Mouse (Mus musculus) liver, adult 2 months (tissue): ENCODE measurements around the gene 1700003E16Rik. TPM values are rescaled to one million over a fixed set of nuclear protein-coding genes. Genes with fewer than 3 reads are reported as not detected.

Experiments
- DNase-seq: peaks from one replicate; pipeline ENCODE4 v3.0.0-alpha.2; 2011; ENCODE audit warnings: low read depth, low spot score; ENCODE audit errors: extremely low read depth
- H3K27ac ChIP-seq: fragments of 200-500 bp; replicated peaks from 2 replicates; pipeline ENCODE4 v1.5.1; 2012; ENCODE audit warnings: low read depth, mild to moderate bottlenecking, control low read depth, inconsistent platforms, low read length; ENCODE audit not compliant: insufficient read depth
- H3K27me3 ChIP-seq: fragments of 200-500 bp; 2 replicates; pipeline ENCODE4 v1.6.1; 2012; ENCODE audit warnings: mild to moderate bottlenecking, moderate library complexity, low read length, inconsistent platforms; ENCODE audit not compliant: control insufficient read depth, insufficient read depth
- H3K36me3 ChIP-seq: fragments of 200-500 bp; 2 replicates; pipeline ENCODE4 v1.6.1; 2012; ENCODE audit warnings: low read length, inconsistent platforms; ENCODE audit not compliant: control insufficient read depth, insufficient read depth
- H3K4me1 ChIP-seq: fragments of 200-500 bp; 2 replicates; pipeline ENCODE4 v1.6.1; 2011; ENCODE audit warnings: low read length; ENCODE audit not compliant: control insufficient read depth, insufficient read depth
- H3K4me3 ChIP-seq: fragments of 200-500 bp; 2 replicates; pipeline ENCODE4 v1.5.1; 2011; ENCODE audit warnings: low read depth, mild to moderate bottlenecking, control low read depth, low read length, moderate library complexity; ENCODE audit not compliant: insufficient read depth
- H3K79me2 ChIP-seq: fragments of 200-500 bp; 2 replicates; pipeline ENCODE4 v1.6.1; 2012; ENCODE audit warnings: inconsistent platforms, mild to moderate bottlenecking, low read length, moderate library complexity; ENCODE audit not compliant: control insufficient read depth, insufficient read depth
- H3K9ac ChIP-seq: fragments of 200-500 bp; 2 replicates; pipeline ENCODE4 v1.6.1; 2012; ENCODE audit warnings: low read depth, mild to moderate bottlenecking, control low read depth, inconsistent platforms, low read length
- CTCF ChIP-seq: fragments of 200-500 bp; IDR thresholded peaks from 2 replicates; pipeline ENCODE4 v1.5.1; 2011; ENCODE audit warnings: low read depth, low read length, control low read depth
- POLR2A ChIP-seq: fragments of 200-500 bp; IDR thresholded peaks from 2 replicates; pipeline ENCODE4 v1.6.1; 2011; ENCODE audit warnings: low read length, control low read depth; ENCODE audit not compliant: insufficient read depth; ENCODE audit errors: extremely low read depth
- WGBS: fragments of 180-500 bp; shearing (Covaris S2); methylation state at CpG from one replicate; pipeline ENCODE4 v1.1.7; 2018; 5-methylcytosine and 5-hydroxymethylcytosine counted together
- polyA plus RNA-seq: library from polyadenylated mRNA; depleted of rRNA; stranded (reverse); fragments of >200 nt; gene quantifications from 2 replicates; pipeline ENCODE4 v1.2.3, GENCODE M21; 2012
- total RNA-seq: library from RNA; depleted of rRNA; stranded (reverse); fragments of >200 nt; gene quantifications from 2 replicates; pipeline ENCODE4 v1.2.3, GENCODE M21; 2014

The 1700003E16Rik gene
- total and polyA plus RNA-seq, 2 experiments, result 0.09 to 0.22 TPM

DNA sequence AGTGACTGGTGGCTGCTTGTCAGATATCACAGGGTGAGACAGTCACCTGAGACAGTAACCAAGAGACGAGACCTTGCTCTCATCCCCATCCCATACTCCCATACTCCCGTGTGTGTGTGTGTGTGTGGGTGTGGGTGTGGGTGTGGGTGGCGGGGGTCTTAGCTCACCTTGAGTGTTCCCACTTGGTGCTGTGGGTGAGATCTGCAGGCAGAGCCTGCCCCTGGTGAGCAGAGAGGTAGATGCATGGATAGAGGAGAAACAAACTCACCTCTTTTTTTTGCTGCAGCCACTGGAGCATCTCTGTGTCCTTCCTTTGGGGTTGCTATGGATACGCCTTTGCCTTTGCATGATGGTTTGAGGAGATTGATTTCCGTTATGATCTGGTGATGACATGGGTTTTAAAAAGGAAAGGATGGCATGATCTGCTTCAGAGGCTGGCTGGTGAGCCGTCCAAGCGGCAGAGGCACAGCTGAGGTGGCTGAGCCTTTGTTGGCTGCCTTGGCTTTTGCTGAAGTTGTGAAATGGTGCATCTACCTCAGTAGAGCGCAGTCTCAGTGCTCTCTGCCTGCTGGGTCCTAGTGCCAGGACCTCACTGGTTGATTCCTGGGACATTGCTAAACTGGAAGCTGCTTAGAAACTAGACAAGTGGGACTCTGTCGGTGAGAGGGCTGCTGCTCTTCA is 16.2 kb downstream of the 1700003E16Rik start:
- Histone ChIP-seq H3K27me3 (no peaks in the 10 kb centered on the region), H3K4me1 (no peaks in the 10 kb centered on the region), H3K27ac (no peak overlapping the region), H3K9ac (no peak overlapping the region), H3K4me3 (no peak overlapping the region), H3K79me2 (peaks cover 30% of the 10 kb centered on the region), H3K36me3 (no peaks in the 10 kb centered on the region)
- 71% methylated on average over 9 of the region's 9 CpGs for WGBS
- TF ChIP-seq POLR2A, result no peak
- no peak for TF ChIP-seq CTCF
- DNase-seq, result no peak

DNA sequence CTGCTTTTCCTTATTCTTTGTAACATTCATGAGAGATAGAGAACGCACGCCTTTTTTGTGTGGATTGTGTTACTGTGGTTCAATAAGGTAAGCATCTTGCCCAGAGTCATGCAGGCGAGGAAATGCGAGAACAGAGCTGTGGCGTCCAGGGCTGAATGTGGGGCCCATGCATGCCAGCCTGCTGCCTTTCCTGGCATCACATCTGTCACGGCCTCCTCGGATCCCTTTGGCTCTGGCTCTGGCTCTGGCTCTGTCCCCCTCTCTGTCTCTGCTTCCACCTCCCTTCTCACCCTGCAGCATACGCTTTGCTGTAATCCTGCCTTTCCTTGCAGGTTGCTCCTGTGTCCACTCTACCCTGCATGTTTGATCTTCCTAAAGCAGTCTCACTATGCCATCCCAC is 19.8 kb downstream of the 1700003E16Rik start:
- 92% methylated on average over 8 of the region's 8 CpGs for WGBS
- Histone ChIP-seq H3K79me2 (peaks cover 20% of the 10 kb centered on the region), H3K4me3 (no peak overlapping the region), H3K36me3 (no peaks in the 10 kb centered on the region), H3K9ac (no peak overlapping the region), H3K27me3 (no peaks in the 10 kb centered on the region), H3K27ac (no peak overlapping the region), H3K4me1 (no peaks in the 10 kb centered on the region)
- TF ChIP-seq POLR2A (no peak), CTCF (no peak)
- no peak for DNase-seq

DNA sequence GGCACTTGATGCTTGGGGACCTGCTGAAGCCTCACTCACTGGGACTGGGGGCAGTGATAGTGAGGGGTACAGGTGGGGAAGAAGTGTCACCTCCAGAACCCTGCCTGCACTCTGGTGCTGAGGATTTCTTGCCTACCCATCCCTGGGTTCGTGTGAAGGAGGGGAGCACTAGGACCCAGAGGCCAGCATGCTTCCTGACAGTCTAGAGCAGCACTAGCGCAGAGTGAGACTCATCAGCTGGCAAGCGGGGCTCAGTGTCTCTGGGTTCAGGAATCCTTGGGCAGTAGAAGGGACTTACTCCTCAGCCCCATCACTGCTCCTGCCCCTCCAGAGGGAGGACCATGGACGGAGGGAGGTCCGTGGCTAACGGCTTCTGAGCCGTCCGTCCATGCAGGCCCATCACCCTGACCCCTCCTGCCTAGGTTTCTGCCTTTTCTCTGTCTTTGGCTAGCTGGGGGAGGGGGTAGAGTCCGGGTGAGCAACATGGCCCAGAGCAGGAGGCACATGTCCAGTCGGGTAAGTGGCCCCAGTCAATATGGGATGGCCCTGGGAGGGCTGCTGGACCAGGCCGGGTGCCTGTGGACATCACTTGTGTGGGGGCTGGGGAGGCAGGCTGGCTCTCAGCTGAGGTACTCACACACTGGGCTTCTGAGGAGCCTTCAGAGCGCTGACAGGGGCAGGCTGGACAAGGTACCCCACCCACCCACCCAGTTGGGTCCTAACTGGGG is 23.4 kb downstream of the 1700003E16Rik start:
- WGBS, result 72% methylated on average over 12 of the region's 12 CpGs
- no peaks in the 10 kb centered on the region for H3K4me1 ChIP-seq

DNA sequence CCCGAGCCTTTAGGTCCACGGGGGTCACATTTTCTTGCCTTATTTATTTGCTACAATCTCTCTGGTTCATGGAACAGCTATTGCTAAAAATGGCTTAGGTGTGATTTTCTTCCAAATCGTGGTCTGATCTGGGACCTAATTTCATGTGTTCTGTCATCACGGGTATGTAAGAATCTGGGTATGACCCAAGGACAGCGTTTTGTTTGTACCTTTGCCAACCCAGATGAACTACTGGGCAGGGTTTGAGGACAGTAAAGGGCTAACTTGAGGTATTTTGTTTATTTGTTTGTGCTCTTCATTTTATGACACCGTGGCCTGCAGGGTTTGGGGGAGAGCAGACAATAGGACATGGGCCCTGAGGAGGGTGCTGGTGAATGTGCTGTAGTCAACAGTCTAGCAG is 24.4 kb downstream of the 1700003E16Rik start:
- no peaks in the 10 kb centered on the region for H3K4me1 ChIP-seq
- H3K36me3 ChIP-seq, result no peaks in the 10 kb centered on the region
- no peak overlapping the region for H3K9ac ChIP-seq
- H3K27ac ChIP-seq, result no peak overlapping the region
- no peak for DNase-seq
- no peaks in the 10 kb centered on the region for H3K27me3 ChIP-seq
- 54% methylated on average over 6 of the region's 6 CpGs for WGBS
- no peak for TF ChIP-seq CTCF
- no peak for TF ChIP-seq POLR2A
- H3K4me3 ChIP-seq, result no peak overlapping the region
- H3K79me2 ChIP-seq, result peaks cover 9% of the 10 kb centered on the region; the same call in 1 of the 2 replicates

More for the DNA sequence above, 23.4 kb downstream of the 1700003E16Rik start:
- peaks cover 9% of the 10 kb centered on the region; the same call in 1 of the 2 replicates for H3K79me2 ChIP-seq
- no peak overlapping the region for H3K9ac ChIP-seq
- DNase-seq, result no peak
- H3K27me3 ChIP-seq, result no peaks in the 10 kb centered on the region
- no peaks in the 10 kb centered on the region for H3K36me3 ChIP-seq
- H3K27ac ChIP-seq, result no peak overlapping the region
- no peak for TF ChIP-seq CTCF
- TF ChIP-seq POLR2A, result no peak
- no peak overlapping the region for H3K4me3 ChIP-seq

DNA sequence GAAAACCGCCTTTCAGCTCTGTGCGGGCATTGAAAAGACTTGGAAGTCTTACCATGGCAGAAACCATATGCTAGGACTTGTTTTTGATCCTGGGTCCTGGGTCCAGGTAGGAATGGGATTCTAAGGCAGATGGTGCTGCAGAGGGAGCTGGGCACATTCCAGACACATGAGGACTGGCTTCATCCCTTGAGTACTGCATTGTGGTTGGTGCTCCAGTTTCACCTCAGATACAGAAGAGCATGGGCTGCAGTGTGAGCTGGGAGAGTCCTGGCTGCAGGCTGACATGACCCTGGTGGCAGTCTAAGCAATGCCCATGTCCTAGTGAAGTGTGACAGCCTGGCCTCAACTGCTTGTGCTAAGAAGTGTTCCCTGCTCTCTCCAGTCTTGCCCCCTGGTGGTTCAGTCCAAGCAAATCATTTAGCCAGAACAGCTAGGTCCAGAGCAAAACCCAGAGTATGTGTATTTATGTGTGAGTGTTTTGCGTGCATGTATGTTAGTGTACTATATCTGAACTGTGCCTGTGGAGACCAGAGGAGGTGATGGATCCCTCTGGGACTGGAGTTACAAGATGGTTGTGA is 28.7 kb downstream of the 1700003E16Rik start:
- Histone ChIP-seq H3K4me1 (no peaks in the 10 kb centered on the region), H3K36me3 (peaks cover 4% of the 10 kb centered on the region), H3K4me3 (no peak overlapping the region), H3K79me2 (no peaks in the 10 kb centered on the region), H3K27me3 (no peaks in the 10 kb centered on the region), H3K9ac (no peak overlapping the region), H3K27ac (no peak overlapping the region)
- TF ChIP-seq POLR2A (no peak), CTCF (peak; percentile 28; the same call in 1 of the 2 replicates)
- DNase-seq, result peak; percentile 12
- 94% methylated on average over 3 of the region's 3 CpGs for WGBS
